Comparison of ENCODE assay signal across 22 mouse cellular contexts in the genomic region with DNA sequence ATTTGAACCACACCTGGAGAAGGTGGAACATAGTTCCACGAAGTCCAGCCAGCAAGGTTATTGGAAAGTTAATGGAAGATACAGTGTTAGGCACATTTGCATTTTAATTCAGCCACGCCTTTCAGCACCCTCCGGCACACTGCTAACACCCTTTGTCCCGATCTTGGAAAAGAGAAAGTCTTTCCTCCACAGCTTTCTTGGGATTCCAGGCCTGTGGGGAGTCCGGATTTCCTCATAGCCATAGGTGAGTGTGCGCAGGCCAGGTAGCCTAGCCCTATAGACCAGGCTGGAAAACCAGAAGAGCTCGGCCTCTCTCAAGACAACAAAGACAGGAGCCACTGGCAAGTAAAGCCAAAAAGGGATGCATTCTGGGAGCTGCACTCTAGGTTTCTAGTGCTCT. TPM values are rescaled to one million over a fixed set of nuclear protein-coding genes. Genes with fewer than 3 reads are reported as not detected.
"Had no signal": no experiment of that assay in that cellular context is flagged by ENCODE, and none has a peak within 500 bp of the region (broad histone marks: within the 10 kb centered on the region; RNA-seq: fewer than 3 reads in every experiment).

No protein-coding gene starts in this region.

- DNase-seq: layer of hippocampus, postnatal 36 days; liver; lung, adult 18-20 months; lung, postnatal 10 days; lung, postnatal 36 days; midbrain, embryonic 14.5 days; thymus, adult 2 months; thymus, postnatal 14 days; thymus, postnatal 4 days had no signal

- H3K27me3 ChIP-seq: limb, embryonic 13.5 days; liver, embryonic 12.5 days; liver, embryonic 15.5 days; lung, embryonic 15.5 days had no signal

- H3K9ac ChIP-seq: limb, embryonic 13.5 days; liver, embryonic 12.5 days; liver, embryonic 15.5 days; lung, embryonic 15.5 days had no signal

- H3K27ac ChIP-seq: limb, embryonic 10.5 days; limb, embryonic 13.5 days; liver, embryonic 12.5 days; liver, embryonic 15.5 days; lung, embryonic 15.5 days had no signal

- H3K4me1 ChIP-seq: limb, embryonic 10.5 days; limb, embryonic 13.5 days; liver, embryonic 12.5 days; liver, embryonic 15.5 days; lung, embryonic 15.5 days had no signal

- H3K4me3 ChIP-seq: limb, embryonic 10.5 days; limb, embryonic 13.5 days; liver, embryonic 12.5 days; liver, embryonic 15.5 days; lung, embryonic 15.5 days had no signal

- H3K9me3 ChIP-seq: limb, embryonic 10.5 days; limb, embryonic 13.5 days; liver, embryonic 12.5 days; liver, embryonic 15.5 days; lung, embryonic 15.5 days had no signal

- H3K36me3 ChIP-seq: limb, embryonic 10.5 days; limb, embryonic 13.5 days; liver, embryonic 12.5 days; liver, embryonic 15.5 days; lung, embryonic 15.5 days had no signal

RNA-seq across cellular contexts. Expression of a gene that starts 50.7 kb away (rescaled TPM):
- polyA plus RNA-seq: intestine, postnatal 0 days; liver, embryonic 12.5 days; midbrain, embryonic 11.5 days; midbrain, embryonic 14.5 days; midbrain, postnatal 0 days; neural tube, embryonic 11.5 days; neural tube, embryonic 14.5 days; small intestine, adult 2 months; spleen, adult 2 months; testis, adult 2 months had no signal

RNA-seq across cellular contexts. Expression of a gene that starts 57.7 kb away (rescaled TPM):
- polyA plus RNA-seq: midbrain, embryonic 11.5 days; midbrain, embryonic 14.5 days; neural tube, embryonic 14.5 days had no signal
